Mouse (Mus musculus): Measurements from ENCODE around the gene Gnb4.

- TF ChIP-seq CTCF (IDR thresholded peaks at IDR 0.05; ENCODE audit: control insufficient read depth, insufficient read depth, insufficient replicate concordance, low read depth, low read length) = no peak
- TF ChIP-seq POLR2A (IDR thresholded peaks at IDR 0.05; ENCODE audit: control insufficient read depth, low read depth, low read length) = no peak
Observed at GRCm38 (mm10) chr3:32660276-32660675, 43.9 kb upstream of the Gnb4 start.

Data from testis, adult 2 months (tissue).